Mouse (Mus musculus): ENCODE results near the gene Fam221b.

Fam221b gene

GRCm38 (mm10) chr4:43668782-43669427, at the start of gene Fam221b, which contains the start of gene Tmem8b:
Gene Fam221b (minus strand): TSS chr4:43669145.
Gene Tmem8b (plus strand): TSS chr4:43668971.
- in situ Hi-C loops (cut with MboI, MseI): no loop called here

- in situ Hi-C loops (cut with MboI, MseI): no loop called here
Observed at GRCm38 (mm10) chr4:43713652-43714219, 44.8 kb upstream of the Fam221b start.

DNA sequence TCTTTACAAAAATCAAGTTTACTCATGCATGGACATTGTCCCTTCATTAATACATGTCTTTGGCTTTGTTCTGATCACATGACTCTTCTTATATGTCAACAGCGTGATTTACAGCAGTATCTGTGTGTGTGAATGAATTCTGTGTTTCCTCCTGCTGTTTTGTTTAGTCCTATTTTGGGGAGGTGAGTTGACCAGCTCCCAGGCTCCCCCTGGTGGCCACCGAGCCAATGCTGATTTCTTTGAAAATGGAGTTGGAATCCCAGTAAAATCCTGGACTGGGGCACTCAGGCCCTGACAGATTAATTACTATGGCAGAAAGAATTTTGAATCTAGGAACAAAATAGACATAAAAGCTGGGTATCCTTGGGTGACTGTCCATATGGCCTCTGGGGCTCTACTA, 42.9 kb upstream of the Fam221b start:
- in situ Hi-C loops (cut with MboI, MseI): no loop called here

GRCm38 (mm10) chr4:43709869-43710268, 40.9 kb upstream of the Fam221b start, which contains the start of gene Olfr71:
Gene Olfr71 (minus strand): TSS chr4:43710255.
- in situ Hi-C loops (cut with MboI, MseI): loop anchor here (5.0 kb wide), 1 partner anchor 78 kb away; the partner anchor contains the start of gene Npr2

DNA sequence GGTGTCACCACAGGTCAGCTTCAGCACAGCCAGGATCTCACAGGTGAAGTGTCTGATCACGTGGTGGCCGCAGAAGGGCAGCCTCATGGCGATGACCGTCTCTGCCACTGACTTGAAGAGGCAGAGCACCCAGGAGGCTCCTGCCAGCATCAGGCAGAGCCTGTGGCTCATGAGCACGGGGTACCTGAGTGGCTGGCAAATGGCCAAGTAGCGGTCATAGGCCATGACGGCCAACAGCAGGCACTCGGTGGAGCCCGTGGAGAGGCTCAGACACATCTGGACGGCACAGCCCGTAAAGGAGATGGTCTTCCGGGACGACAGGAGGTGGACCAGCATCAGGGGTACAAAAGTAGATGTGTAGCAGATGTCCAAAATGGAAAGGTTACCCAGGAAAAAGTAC, 37.0 kb upstream of the Fam221b start:
- in situ Hi-C loops (cut with MboI, MseI): loop anchor here (5.0 kb wide), 1 partner anchor 74 kb away; the partner anchor contains the start of gene Npr2

GRCm38 (mm10) chr4:43703851-43704250, 34.9 kb upstream of the Fam221b start:
- in situ Hi-C loops (cut with MboI, MseI): no loop called here

- in situ Hi-C loops (cut with MboI, MseI): no loop called here
Observed at GRCm38 (mm10) chr4:43703439-43703838, 34.5 kb upstream of the Fam221b start.

DNA sequence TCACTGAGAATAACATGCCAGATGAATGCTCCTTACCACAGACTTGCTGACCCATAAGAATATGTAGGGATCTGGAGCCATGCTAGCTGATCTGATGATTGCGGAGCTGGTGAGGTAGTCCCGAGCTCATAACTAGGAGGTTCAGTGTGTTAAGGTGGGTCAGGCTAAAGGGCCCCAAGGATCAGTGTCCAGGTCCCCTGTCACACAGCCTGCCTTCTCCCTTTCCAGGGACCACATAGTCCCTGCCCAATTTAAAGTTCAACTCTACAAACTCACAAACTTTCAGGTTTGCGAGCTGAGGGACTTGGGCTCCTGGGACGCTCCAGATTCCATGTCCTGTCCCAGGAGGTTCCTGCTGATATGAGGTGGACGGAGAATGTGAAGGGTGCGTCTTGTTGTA, 31.8 kb upstream of the Fam221b start, which contains the start of gene Olfr70:
Gene Olfr70 (minus strand): TSS at position 101 of the 400 bp plus-strand sequence.
- in situ Hi-C loops (cut with MboI, MseI): no loop called here

DNA sequence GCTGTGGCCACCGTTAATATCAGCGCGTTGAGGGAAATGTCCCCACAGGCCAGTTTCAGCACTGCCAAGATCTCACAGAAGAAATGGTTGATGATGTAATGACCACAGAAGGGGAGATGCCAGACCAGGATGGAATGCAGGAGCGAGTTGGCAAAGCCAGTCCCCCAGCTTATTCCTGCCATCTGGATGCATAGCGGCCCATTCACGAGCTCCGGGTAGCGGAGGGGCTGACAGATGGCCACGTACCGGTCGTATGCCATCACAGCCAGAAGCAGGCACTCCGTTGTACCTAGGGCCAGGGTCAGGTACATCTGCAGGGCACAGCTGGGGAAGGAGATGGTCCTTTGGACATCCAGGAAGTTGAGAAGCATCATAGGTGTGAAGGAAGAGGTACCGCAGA, 27.6 kb upstream of the Fam221b start:
- in situ Hi-C loops (cut with MboI, MseI): no loop called here

GRCm38 (mm10) chr4:43695249-43695671, 26.3 kb upstream of the Fam221b start:
- in situ Hi-C loops (cut with MboI, MseI): no loop called here

GRCm38 (mm10) chr4:43694439-43695248, 25.7 kb upstream of the Fam221b start:
- in situ Hi-C loops (cut with MboI, MseI): no loop called here

DNA sequence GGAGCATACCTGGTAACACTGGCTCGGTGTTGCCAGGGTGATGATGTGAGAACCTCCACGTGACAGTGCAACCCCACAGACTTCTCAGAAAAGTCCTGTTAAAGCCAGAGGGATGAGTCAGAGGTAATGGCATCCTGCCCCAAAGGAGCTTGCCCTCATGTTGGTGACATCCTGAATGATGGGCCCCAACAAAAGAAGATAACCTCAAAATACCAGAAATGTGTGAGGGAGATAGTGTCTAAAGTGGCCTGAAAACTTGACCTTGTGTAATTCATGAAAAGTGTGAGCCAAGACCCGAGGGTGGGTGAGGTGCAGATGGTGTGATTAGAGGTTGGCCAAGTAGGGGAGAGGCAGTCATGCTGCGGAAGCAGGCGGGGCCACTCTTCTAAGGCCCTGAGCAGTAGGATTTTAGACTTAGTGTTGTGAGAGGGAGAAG, 24.9 kb upstream of the Fam221b start:
- in situ Hi-C loops (cut with MboI, MseI): no loop called here

DNA sequence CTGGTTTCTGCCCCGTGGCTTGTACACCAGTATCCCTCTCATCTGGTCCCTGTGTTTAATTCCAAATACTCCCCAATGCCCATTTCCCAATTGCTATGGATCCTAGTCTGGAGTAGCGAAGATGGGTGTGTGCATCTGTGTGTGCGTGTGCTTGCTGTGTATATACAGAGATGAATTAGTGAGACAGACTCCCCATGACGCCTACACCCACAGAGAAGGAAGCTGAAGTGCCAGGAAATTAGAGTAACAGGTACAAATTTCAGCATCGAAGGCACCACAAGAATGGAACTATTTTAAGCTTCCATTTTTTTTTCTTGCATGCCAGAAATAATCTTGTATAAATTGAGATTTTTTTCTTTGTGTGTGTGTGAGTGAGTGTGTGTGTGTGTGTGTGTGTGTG, 22.1 kb upstream of the Fam221b start:
- in situ Hi-C loops (cut with MboI, MseI): no loop called here

DNA sequence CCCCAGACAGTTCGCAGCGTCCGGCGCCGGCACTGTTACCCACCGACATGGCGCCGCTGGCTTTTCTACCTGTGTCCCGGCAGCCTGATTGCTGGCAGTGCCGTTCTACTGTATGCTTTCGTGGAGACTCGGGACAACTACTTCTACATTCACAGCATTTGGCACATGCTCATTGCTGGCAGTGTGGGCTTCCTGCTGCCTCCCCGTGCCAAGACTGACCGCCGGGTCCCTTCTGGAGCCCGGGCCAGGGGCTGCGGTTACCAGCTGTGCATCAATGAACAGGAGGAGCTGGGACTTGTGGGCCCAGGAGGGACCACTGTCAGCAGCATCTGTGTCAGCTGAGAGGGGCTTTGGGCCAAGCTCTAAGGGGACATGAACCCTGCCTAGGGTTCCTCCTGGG, 21.1 kb upstream of the Fam221b start:
- in situ Hi-C loops (cut with MboI, MseI): no loop called here

DNA sequence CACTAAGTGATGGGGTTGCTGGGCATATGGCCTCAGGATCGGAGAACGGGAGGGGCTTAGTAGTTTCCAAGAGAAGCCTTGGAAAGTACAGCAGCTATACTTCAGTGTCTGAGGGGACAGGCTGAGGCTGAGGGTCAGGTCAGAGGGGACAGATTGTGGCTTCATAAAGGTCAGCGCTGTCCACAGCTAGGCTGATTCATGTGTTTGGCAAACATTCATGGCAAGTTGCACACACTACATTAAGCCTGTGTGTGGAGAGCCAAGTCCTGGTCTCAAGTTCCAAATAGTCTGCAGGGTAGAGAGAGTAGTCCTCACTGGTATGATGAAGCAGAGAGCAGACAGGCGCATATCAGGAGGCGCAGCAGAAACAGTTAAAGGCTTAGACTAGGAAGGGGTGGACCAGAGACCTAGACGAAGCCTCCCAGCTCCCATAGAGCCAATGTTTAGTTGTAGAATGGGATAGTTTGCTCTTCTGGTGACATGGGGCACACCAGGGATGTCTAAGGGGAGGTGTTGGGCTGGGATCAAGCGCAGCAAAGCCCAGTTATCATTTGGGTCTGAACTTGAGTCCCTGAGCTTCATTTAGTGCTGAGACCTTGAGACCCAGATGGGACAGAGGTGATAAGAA, 10.6 kb upstream of the Fam221b start:
- in situ Hi-C loops (cut with MboI, MseI): no loop called here

- in situ Hi-C loops (cut with MboI, MseI): no loop called here
Observed at GRCm38 (mm10) chr4:43678541-43678940, 9.6 kb upstream of the Fam221b start.

GRCm38 (mm10) chr4:43675608-43676007, 6.7 kb upstream of the Fam221b start:
- in situ Hi-C loops (cut with MboI, MseI): no loop called here

- in situ Hi-C loops (cut with MboI, MseI): no loop called here
Observed at GRCm38 (mm10) chr4:43674974-43675373, 6.0 kb upstream of the Fam221b start.

DNA sequence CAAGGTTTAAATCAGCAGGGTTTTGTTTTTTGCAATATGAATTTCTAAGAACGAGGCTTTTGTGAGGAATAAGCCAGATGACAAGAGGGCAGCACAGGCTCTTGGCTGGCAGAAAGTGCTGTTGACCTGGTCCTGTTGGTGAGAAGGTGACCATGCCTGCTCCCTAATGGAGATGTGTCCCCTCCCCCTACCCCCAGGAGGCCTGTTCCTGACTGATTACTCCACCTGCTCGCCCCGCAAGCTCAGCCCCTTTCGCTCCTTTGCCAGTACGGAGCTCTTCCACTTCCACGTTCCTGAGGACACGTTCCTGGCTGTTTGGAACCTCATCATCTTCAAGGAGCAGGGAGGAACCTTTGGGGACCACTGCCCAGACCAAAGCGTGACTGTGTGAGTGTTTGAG, 4.8 kb upstream of the Fam221b start:
- in situ Hi-C loops (cut with MboI, MseI): no loop called here

DNA sequence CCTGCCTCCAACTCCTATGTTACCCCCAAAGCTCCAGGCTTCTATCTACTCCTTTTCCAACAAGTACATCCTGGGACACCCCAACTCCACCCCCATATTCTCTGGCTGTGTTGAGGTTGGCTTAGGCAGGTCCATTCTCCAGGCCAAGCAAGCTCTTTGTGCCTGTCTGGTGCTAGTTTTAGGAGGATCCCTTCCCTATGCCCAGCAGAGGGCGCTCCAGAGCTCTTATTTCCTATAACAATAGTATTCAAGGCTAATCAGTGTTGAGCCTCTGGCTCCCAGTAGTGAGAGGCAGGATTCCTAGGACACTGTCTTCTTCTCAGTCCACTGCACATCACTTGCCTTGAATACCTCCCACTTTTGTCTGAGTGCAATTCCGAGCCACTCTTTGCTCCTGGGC, 3.1 kb upstream of the Fam221b start:
- in situ Hi-C loops (cut with MboI, MseI): no loop called here

GRCm38 (mm10) chr4:43669428-43669794, 466 bp upstream of the Fam221b start:
- in situ Hi-C loops (cut with MboI, MseI): no loop called here

DNA sequence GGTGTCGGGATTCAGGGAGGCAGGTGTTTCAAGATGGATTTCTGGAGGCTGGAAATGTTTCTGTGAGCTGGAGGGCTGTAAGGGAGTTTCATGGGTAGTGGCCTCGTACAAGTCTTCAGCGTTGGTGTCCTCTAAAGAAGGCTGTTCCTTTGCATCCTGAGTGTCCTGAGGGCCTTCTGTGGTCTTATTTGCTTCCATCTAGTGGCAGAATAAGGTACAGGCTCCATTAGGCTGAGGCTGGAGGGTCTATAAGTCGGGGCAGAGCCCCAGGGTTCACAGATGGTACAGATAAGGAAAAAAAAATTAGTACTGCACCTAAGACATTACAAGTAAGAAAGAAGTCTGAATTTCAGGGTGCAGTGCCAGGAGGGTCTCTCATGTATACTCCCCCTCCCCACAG, 2.5 kb downstream of the Fam221b start:
- in situ Hi-C loops (cut with MboI, MseI): no loop called here
